Mouse (Mus musculus): ENCODE data around the gene Zbtb45.

The Zbtb45 gene

DNA sequence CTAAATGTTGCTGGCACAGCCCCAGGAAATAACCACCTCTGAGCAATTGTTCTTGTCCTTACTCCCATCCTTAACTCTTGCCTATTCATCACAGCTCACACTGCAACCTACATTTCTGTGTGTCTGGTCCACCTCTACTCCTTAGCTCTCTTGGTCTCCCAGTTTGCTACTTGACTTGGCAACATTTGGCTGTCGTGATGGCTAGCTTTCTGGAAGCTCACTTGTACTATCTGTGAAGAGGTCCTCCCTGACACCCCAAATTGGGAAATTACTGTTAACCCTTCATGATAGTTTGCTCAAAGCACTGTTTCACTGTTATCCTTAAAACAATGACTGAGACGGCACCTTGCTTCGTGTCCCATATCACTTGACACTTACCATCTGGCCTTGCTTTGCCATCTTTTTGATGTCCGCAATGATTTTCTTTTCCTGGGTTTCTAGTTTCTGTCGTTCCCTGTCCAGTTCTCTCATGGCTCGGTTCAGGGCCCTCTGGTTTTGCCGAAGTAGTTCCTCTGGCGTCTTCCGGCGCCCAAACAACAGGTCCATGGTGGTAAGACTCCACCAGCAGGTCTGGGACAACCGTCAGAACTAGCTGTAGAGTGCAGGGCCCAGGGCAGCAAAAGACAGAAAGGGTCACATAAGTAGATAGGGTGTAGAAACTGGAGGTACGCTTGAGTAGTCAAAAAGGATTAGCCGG, 23.8 kb upstream of the Zbtb45 start:
- no peak for DNase-seq

DNA sequence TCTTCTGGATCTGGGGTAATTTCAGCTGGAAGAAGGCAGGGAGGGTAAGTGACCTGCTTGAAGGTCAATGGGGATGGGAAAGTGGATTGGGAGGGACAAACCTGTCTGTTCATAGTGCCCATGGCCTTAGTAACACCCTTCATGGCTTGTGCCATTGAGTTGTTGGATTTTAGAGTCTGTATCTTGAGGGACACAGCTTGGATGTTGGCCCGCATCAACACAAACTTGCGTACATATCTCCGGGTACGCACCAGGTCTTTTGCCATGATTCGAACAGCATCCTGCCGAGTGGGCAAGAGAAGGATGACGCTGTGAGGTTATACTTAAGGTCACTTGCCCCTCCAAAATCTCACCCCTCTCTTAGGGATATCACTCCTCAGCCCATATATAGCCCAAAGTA, 22.7 kb upstream of the Zbtb45 start:
- no peak for DNase-seq

DNA sequence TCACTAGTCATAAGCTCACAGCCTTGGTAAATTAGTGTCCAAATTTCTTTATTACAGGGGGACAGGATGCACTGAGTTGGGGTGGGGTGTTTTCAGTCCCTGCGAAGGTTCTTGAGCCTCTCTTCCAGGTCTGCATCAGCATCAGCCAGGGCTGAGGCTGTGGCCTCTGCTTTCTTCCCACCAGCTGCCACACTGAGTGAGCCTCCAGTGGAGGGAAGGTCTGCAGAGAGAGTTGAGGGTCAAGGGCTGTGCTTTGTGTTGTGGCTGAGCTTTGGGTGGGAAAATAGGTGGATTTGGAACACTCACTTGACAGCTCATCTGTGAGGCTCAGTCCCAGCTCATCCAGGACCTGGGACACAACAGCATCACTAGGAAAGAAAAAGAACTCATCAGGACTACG, 22.1 kb upstream of the Zbtb45 start:
- no peak for DNase-seq

DNA sequence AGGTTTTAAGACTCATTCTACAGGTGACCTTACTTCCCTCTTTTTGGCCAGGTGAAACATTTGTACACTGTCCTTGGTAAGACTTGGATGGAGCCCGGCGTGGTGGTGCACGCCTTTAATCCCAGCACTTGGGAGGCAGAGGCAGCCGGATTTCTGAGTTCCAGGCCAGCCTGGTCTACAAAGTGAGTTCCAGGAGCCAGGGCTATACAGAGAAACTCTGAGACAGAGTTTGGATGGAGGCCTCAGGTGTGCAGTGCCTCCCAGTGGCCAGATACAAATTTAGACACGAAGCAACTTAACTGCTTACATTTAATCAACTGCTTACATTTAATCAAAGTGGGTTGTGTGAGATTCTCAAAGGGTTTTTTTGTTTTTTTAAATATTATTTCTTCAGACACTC, 21.2 kb upstream of the Zbtb45 start:
- DNase-seq: no peak

DNA sequence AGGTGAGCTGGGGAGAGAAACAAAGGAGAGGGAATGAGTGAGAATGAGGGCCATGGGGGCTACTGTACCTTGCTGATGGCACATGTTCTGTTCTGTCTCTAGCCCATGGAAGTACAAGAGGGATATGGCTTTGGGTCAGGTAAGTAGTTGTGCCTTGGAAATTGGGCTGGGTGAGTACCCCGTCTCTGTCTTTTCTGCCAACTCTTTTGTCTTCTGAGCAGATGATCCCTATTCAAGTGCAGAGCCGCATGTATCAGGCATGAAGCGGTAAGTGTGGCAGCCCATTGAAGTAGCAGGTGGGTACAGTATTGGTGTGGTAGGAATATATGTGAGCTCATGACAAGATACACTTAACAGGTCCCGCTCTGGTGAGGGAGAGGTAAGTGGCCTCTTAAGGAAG, 19.2 kb upstream of the Zbtb45 start:
- no peak for DNase-seq

DNA sequence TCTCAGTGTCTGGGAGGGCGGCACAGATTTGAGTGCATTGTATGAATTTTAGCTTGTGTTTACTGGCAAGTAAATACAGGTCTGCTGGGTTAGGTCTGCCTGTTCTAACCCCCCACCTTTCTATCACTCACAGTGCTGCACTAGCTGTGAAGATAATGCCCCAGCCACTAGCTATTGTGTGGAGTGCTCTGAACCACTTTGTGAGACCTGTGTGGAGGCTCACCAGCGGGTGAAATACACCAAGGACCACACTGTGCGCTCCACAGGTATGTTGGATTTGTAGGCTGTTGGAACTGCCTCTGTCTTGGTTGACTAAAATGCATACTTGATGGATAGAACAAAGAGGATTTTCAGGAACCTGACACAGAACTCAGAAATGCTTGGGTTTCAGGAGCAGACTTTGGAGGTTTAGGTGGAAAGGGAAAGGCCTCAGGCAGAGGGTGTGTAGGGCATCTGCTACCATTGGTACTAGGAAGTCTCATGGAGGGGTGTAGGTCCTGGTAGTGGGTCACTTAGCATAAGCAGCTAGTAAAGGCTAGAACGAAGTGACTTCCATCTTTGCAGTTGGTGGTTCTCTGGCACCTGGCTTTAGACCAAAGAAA, 15.8 kb upstream of the Zbtb45 start:
- no peak for DNase-seq

DNA sequence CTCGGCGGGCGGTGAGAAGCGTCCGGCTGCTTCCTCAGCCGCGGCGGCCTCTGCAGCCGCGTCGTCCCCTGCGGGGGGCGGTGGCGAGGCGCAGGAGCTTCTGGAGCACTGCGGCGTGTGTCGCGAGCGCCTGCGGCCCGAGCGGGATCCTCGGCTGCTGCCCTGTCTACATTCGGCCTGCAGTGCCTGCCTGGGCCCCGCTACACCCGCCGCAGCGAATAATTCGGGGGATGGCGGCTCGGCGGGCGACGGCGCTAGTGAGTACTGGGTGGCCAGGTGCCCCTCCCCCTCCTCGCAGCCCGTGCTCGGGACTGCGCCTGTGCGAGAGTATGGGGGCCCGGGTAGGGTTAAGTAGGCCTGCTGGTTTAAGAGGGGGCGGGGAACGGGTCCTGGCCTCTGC, 15.0 kb upstream of the Zbtb45 start:
- peak; percentile 64 for DNase-seq

DNA sequence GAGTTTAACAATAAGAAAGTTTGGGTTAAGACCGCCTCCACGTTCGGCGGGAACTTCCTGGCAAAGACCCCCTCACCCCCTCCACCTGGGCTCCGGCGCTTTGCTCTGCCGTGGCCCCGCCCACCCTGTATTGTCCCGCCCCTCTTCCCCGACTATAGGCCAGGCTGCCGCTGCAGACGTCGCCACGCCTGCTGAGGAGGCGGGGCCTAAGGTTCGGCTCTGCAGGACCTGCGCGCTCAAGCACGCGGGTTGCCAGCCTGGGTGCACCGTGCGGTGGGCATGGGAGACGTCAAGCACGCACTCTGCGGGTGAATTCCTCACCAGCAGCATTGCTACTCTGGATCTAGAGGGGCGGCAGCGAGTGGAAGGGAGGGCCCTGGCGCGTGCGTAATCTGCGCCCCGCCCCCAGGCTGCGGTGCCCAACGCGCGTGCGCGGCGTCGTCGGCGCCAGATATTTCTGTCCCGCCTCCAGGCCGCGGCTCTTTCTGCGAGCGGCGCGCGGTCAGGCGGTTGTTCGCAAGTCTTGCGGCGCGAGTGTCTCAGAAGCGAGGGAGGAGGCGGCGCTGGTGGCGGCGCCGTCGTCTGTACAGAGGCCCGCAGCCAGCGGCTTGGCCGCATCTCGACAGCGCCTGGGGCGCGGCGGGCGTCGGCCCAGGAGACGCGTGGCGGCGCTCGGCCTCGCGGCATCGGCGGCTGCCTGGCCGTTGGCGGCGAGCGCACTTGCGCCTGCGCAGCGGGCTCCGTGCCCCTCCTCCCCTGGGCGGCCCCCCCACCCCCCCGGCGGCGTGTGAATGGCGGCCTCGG, 14.3 kb upstream of the Zbtb45 start:
- DNase-seq: peak; percentile 91

DNA sequence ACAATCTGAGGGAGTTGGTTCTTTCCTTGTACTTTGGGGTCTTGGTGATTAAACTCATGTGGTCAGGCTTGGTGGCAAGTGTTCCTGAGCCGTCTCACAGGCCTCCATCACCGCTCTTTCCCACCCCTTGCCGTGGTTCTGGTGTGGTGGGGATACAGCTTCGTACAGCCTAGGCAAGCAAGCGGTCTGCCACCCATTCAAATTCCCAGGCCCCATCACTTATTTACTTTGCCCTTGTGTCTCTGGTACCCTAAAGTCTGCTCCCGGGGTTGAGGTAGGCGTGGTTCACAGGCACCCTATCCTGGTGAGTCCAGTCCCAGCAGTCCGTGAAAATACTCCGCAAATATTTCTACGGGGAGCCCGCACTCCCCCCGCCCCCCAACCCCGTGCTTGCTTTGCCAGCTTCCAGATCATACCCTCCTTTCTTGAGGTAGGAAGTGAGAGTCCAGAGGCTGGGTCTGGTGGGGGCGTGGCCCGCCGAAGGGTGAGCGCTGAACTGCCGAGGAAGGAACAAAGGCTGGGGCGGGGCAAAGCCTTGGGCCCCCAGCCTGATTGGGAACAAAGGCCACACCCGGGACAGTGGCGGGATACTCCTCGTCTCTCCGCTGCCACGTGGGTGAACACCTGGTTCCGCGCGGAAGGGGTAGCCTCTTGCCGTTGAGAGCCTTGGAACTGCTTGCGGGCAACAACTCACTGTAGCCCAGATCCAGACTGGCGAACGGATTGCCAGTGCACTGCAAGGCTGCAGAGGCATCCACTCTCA, 13.1 kb upstream of the Zbtb45 start:
- DNase-seq: peak; percentile 75

DNA sequence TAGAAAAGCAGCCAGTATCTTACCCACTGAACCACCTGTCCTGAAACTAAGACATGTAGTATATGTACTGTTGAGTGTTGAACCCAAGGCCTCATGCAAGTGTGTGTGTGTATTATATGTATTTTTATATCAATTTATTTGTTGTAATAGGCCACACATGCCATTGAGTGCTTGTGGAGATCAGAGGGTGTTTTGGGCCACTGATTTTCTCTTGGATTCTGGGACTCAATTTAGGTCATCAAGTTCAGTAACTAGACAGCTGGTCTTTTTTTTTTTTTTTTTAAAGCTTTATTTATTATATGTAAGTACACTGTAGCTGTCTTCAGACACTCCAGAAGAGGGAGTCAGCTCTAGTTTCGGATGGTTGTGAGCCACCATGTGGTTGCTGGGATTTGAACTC, 5.4 kb upstream of the Zbtb45 start:
- DNase-seq: no peak

DNA sequence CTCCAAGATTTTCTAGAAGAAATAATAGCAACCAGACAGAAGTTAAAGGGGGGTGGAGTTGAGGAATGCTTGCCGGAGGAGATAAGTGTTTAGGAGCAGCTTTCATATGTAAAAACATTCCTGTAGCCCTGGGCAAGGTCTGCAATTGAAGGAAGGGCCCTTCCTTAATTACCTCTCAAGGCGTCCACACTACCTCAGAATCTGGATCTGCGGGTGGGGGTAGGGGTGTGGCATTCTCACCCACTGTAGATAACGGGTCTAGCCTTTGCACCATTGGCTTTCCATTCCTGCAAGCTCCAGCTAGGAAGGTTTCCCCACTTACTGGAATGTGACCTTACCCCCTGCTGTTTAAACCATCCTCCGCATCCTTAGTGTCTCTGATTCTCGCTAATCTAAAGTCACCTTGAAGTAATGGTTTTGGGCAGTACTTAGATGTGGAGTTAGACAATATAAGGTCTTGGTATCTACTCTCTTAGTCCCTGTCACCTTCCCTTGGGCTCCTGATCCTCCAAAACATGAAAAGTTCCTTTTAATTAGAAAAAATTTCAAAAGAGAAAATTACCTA, 4.5 kb upstream of the Zbtb45 start:
- no peak for DNase-seq

DNA sequence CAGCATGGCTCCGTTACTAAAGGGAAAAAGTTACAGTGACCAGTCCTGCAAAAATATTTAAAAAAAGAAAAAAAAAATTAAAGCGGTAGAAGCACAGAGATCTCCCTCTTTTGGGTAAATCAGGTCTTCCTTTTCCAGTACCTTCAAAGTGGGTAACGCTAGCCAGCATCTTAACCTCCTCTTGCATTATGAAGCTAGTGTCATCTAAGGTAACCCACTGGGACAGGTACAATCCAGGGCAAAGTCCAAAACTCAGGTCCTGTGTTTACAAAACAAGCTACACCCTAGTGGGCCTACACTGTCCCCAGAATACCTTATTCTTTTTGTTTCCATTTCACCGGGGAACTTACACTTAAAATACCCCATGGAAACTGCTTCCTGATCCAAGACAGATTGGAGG, 3.8 kb upstream of the Zbtb45 start:
- no peak for DNase-seq

DNA sequence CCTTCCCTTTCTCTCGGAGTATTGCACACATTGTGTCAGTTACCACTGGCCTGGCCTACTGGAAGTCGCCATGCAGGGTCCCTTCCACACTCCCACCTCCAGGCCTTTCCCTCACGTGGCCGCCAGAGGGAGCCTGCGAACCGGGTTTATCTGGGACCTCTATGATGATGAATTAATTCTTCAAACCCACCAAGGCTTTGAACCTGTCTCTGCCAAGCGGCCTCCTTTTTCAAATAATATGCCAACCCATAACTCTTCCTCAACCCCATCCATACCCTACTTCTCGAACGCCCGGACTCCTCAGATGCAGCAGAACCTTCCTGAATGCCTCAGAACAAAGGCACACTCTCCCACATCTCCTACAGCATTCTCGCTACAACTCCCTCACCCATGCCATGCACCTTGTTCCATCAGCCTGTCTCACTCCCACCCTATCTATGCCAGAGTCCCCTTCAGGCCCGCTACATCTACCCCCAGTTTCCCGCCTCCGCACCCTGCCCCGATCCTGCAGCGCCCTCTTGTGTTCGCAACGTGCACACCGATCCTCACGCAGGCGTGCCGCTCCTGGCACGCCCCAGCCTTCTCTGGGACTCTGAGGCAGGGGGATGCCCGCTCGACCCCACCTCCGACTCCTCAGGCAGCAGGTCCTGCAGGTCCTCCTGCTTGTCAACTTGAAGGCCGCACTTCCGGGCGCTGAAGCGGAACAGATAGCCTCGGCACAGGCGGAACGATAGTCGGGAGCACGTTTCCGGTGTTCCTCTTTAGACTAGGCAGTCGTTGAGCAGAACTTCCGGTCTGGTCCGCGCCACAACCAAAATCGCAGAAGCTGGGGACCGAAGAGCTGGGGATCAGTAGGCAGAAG, 460 bp downstream of the Zbtb45 start:
- peak; percentile 95 for DNase-seq

DNA sequence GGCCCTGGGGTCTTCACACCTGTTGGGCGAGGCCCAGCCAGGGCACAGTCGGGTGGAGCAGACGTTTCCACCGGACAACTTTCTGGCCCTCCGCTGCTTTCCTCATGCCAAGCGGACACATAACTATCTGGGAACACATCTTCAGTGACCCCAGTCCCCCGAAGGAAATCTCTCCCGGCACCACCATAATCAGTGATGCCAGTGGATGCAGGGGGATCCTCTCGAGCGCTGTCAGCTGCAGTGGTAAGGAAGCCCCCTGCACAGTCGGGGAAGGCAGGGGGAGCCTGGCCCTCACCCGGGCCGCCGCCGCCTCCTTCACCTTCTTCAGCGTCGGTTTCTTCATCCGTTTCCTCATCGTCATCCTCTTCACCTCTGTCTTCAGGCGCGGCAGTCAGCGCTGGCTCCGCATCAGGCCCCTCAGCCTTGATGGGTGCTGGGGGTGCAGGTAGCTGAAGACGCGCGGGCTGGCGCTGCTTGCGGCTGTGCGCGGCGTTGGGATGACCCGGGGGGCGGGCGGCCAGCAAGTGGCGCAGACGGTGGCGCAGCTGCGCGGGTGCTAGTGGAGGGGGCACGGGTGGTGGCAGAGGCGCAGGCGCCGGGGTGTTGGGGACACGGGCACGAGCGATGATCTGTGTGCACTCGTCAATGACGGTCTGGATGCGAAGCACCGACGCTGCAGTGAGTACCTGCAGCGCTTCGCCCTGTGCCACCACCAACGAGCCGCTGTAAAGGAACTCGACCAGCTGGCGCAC, 2.3 kb downstream of the Zbtb45 start:
- no peak for DNase-seq

DNA sequence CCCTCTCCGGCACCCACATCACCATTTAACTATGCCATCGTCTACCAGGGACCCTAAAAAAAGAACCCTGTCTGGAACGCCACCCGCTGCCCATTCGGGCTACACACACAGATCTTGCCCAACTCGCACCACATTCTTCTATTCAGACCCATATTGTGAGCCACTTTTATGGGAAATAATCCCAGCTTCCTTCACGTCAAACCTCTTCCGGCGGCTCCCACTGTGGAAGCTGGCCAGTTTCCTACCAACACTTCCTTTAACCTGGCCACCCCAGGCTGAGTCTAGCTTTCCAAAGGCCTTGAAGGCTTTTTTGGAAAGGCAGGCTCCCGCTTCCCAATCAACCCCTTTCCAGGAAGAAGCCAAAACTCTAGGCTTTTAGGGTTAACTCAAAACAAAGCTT, 3.3 kb downstream of the Zbtb45 start:
- DNase-seq: no peak

DNA sequence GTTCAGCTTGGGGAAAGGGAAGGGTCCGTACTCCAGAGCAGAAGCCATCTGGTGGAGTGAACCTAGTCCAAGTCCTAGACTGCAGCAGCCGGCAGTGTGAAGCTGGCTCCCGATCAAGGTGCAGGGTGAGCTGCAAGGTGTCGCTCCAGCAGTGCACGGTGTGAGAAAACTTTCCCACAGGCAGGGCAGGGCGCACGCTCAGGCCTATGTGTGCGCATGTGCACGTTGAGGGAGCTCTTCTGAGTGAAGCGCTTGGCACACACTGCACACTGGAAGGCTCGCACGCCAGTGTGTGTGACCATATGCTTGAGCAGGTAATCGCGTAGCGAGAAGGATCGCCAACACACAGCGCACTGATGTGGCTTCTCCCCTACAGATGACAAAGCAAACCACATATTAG, 3.8 kb downstream of the Zbtb45 start:
- no peak for DNase-seq

DNA sequence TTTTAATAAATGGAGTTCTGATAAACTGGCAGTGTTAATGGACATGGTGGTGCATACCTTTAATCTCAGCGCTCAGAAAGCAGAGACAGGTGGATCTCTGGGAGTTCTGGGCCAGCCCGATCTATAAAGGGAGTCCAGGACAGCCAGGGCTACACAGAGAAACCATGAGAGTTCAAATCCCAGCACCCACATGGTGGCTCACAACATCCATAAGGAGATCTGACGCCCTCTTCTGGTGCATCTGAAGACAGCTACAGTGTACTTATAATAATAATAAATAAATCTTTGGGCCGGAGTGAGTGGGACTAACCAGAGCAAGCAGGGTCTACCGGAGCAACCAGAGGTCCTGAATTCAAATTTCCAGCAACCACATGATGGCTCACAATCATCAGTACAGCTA, 6.5 kb downstream of the Zbtb45 start:
- no peak for DNase-seq

DNA sequence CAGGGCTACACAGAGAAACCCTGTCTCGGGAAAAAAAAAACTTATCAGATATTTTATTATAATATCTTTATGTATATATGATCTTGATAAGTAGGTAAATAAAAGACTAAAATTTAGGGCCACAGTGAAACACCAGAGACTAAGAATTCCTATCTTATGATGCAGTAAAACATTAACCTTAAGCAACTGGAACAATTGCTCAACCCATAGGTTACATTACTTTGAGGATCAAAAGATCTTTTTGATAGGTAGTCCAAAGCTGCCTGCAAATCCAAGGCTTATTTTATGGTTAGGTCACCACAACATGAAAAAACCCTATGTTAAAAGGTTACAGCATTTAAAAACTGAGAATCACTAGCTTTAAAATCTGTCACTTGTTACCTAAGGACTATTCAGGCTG, 8.2 kb downstream of the Zbtb45 start:
- DNase-seq: no peak

DNA sequence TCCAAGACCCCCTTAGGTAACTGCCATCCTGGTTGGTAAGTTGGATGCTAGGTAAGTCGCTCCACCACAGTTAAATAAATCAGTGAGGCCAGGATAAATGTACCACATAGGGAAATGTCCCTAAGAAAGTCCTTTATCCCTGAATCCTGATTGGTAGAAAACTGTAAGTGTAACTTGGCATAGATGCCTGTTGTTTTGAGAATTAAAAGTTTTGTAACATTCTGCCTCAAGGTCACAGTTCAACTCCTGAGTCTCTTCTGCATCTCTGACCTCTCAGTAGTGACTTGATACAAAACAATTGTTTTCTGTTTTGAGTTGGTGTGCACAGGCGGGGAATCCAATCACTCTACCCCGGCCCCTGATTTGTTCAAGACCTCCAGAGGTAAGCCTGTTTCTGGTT, 11.0 kb downstream of the Zbtb45 start, which contains the start of gene Trim28:
Gene Trim28 (plus strand): TSS at position 264 of the 400 bp plus-strand sequence.
- no peak for DNase-seq

DNA sequence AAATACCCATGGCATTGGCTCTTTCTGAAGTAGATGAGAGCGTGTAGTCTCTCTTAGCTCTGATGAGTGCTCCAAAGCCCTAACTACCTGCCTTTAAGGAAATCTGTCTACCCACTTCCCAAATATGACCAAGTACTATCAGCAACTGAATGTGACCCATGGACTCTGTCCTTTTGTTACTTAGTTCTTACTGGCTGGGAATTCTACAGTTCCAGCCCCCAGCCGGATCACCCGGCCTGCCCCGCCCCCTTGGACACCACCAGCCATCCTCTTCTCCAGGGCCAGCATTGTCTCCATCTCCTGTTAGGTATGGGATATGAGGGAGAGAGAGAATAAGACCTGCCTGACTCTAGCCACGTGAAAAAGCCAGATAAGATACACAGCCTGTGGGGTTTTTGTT, 11.8 kb downstream of the Zbtb45 start, which contains the start of gene Slc27a5:
Gene Slc27a5 (minus strand): TSS at position 140 of the 400 bp plus-strand sequence.
- no peak for DNase-seq

DNA sequence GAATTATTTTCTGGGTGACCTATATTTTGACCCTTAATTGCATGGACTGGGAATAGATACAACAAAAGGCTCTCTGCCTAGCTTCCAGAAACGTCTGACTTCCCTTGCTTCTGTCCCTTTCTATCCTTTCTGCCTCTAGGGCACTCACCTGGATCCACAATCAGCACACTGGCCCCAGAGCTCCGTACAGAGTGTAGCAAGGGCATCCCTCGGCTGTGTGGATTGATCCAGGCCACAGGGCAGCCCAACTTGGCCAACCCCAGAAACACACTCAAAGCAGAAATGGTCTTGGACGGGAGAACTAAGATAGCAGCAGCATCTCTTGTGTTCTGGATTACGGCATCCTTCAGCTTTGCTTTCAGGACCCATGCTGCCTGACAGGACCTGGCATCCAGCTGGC, 12.6 kb downstream of the Zbtb45 start:
- no peak for DNase-seq
